Mouse (Mus musculus) stomach, postnatal 0 days (tissue): ENCODE results near the gene Tmem132e.

Experiments used
- CTCF ChIP-seq: IDR thresholded peaks from 2 replicates; pipeline ENCODE4 v1.5.1; 2016; ENCODE audit warnings: antibody characterized with exemption, low read depth, mild to moderate bottlenecking, moderate library complexity
- EP300 ChIP-seq: optimal IDR thresholded peaks from 2 replicates; pipeline ENCODE3; 2016; ENCODE audit warnings: antibody characterized with exemption

DNA sequence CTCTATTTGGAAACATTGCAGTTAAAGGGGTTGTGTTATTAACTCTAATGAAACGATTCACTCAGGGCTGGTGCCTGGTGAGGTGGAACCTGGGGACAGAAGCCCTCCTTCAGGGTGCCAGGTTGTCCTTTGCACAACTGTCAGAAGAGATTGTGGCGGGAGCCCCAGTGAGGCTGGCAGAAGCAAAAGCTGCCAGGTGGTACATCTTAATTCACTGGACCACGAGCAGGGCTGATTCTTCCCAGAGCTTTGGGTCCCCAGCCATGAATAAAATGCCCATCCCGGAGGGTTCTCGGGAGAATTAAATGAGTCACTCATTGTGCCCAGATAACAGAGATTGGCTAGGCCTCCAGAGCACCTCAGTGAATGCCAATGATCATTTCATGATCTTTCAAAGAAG, 63.8 kb downstream of the Tmem132e start:
- TF ChIP-seq CTCF (no peak), EP300 (no peak)
